Mouse (Mus musculus) liver, embryonic 14.5 days (tissue): ENCODE results near the gene Nr3c2. TPM values are rescaled to one million over a fixed set of nuclear protein-coding genes. Genes with fewer than 3 reads are reported as not detected.

ENCODE experiments used
- ATAC-seq: fragments of 200-750 bp; cut with Nextera tagmentation; 2 replicates; pipeline ENCODE4 v1.8.0; 2017; ENCODE audit warnings: moderate number of reproducible peaks, mild to moderate bottlenecking, moderate library complexity; ENCODE audit not compliant: insufficient read depth
- DNase-seq, 3 experiments: peaks; one replicate each; pipeline ENCODE4 v3.0.0-alpha.2; 2012 to 2013; ENCODE audit warnings: low read depth in 3 of 3, low spot score in 3 of 3
- H3K27ac ChIP-seq: fragments of 300-500 bp; sonication (generic); 2 replicates; pipeline ENCODE4 v1.5.1; 2014; ENCODE audit warnings: moderate library complexity, mild to moderate bottlenecking, control low read depth, inconsistent platforms
- H3K27me3 ChIP-seq: fragments of 300-500 bp; sonication (generic); 2 replicates; pipeline ENCODE4 v1.6.1; 2014; ENCODE audit warnings: mild to moderate bottlenecking, low read length, moderate library complexity; ENCODE audit not compliant: control insufficient read depth, insufficient read depth
- H3K36me3 ChIP-seq: fragments of 300-500 bp; sonication (generic); replicated peaks from 2 replicates; pipeline ENCODE4 v1.6.1; 2014; ENCODE audit warnings: low read depth; ENCODE audit not compliant: control insufficient read depth, insufficient read depth
- H3K4me1 ChIP-seq, 2 experiments: fragments of 200-500 bp in 1 of 2; fragments of 300-500 bp in 1 of 2; sonication (generic) in 1 of 2; replicated peaks; 2 replicates each; pipeline ENCODE4 v1.6.1; 2012 to 2014; ENCODE audit warnings: antibody characterized with exemption in 1 of 2, inconsistent platforms in 1 of 2, low read length in 1 of 2; ENCODE audit not compliant: control insufficient read depth in 2 of 2, insufficient read depth in 2 of 2
- H3K4me2 ChIP-seq: fragments of 300-500 bp; sonication (generic); 2 replicates; pipeline ENCODE4 v1.6.1; 2014; ENCODE audit warnings: low read depth, mild to moderate bottlenecking, control low read depth, moderate library complexity
- H3K4me3 ChIP-seq, 2 experiments: fragments of 200-500 bp in 1 of 2; fragments of 300-500 bp in 1 of 2; sonication (generic) in 1 of 2; 2 replicates each; pipeline ENCODE4 v1.5.1; 2012 to 2014; ENCODE audit warnings: low read depth in 2 of 2, low read length in 2 of 2, mild to moderate bottlenecking in 2 of 2, control low read depth in 1 of 2, inconsistent platforms in 1 of 2, moderate library complexity in 1 of 2; ENCODE audit not compliant: insufficient read depth in 1 of 2
- H3K9ac ChIP-seq: fragments of 300-500 bp; sonication (generic); replicated peaks from 2 replicates; pipeline ENCODE4 v1.6.1; 2014; ENCODE audit warnings: mild to moderate bottlenecking, control low read depth, moderate library complexity
- H3K9me3 ChIP-seq: fragments of 300-500 bp; sonication (generic); 2 replicates; pipeline ENCODE4 v1.6.1; 2016; ENCODE audit warnings: low read length, mixed read lengths; ENCODE audit not compliant: control insufficient read depth
- CTCF ChIP-seq: IDR thresholded peaks from 2 replicates; pipeline ENCODE4 v1.5.1; 2016; ENCODE audit warnings: antibody characterized with exemption, low read depth, control low read depth
- EP300 ChIP-seq: IDR thresholded peaks from 2 replicates; pipeline ENCODE4 v1.6.1; 2016; ENCODE audit warnings: antibody characterized with exemption, low read depth
- WGBS: fragments of 180-500 bp; shearing (Covaris S2); extraction: QIAGEN DNeasy Blood & Tissue Kit; methylation state at CpG from one replicate; pipeline ENCODE4 v1.1.7; 2014; ENCODE audit not compliant: insufficient replicate concordance; 5-methylcytosine and 5-hydroxymethylcytosine counted together
- polyA plus RNA-seq, 2 experiments: library from polyadenylated mRNA; depleted of rRNA in 1 of 2; stranded (reverse) in 1 of 2; unstranded in 1 of 2; fragments of >200 nt; fragmentation: Nextera tagmentation in 1 of 2; extraction: Ambion mirVana in 1 of 2; gene quantifications; 2 replicates each; pipeline versions ENCODE4 v1.2.1 to v1.2.3; 2012 to 2014

Gene Nr3c2
- polyA plus RNA-seq, 2 experiments = 0.30 to 0.99 TPM

DNA sequence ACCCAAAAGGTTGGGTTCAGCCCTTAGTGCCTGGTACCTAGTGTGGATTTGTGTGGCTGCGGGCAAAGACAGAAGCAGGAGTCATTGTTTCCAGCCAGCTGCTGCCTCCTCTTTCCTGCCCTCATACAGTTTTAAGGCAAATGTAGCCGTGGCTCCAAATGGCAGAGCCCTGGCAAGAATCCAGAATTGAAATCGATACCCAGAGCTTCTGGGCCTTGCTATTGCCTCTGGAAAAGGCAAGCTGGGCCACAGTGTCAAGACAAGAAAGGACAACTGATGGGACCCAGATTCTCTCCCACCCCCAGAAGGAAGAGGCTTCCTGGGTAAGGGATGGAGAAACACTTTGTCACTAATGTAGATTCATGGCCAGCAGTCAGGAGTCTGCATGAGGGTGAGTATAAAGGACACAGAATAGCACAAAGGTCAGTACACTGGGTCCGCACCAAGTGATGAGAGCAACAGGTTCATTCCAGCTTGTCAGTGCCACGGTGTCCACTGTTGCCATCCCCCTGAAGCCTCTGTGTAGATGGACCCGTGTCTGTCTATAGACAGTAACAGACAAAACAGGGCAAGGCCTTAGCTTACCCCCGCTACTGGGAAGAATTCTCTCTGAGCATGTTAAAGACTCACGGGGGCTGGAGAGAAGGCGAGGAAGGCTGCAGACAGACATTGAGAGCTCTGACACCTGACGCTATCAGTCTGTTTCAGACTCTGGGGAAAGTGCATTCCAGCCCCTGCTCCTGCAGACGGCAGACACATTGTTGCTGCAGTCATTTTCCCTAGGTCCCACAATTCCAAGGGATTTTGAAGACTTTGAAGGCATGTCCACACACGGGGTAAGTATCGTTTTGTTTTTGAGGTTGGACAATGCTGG is 124.8 kb downstream of the Nr3c2 start:
- Histone ChIP-seq H3K9ac (no peak overlapping the region), H3K4me3 (no peak overlapping the region), H3K27me3 (no peaks in the 10 kb centered on the region), H3K9me3 (no peaks in the 10 kb centered on the region), H3K4me2 (no peak overlapping the region), H3K4me1 (no peaks in the 10 kb centered on the region; a peak in 1 of 4 replicates), H3K36me3 (no peaks in the 10 kb centered on the region), H3K27ac (no peak overlapping the region)
- WGBS = 68% methylated on average over 13 of the region's 13 CpGs
- DNase-seq (no peak), ATAC-seq (no peak)
- TF ChIP-seq CTCF = no peak
- no peak for TF ChIP-seq EP300

DNA sequence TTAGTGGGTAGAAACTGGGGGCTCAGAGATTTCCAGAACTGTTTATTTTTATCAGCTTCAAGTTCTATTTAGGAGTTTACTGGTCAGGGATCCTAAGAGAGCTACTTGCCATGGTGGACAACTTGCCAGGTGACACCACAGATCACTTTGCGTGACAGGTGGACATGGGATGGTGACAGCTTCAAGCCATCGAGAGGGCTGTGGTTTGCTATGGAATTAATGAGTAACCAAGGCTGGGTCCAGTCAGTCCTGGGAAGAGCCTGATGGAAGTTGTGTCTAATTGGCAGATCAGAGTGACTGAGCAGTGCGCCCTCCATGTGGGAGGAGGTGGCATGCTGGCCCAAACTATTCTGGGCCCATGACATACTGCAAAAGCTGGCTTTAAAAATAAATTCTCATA is 132.0 kb downstream of the Nr3c2 start:
- H3K27ac ChIP-seq = no peak overlapping the region
- no peak for ATAC-seq
- H3K27me3 ChIP-seq = no peaks in the 10 kb centered on the region
- WGBS = 66% methylated on average over 3 of the region's 3 CpGs
- H3K9me3 ChIP-seq = no peaks in the 10 kb centered on the region
- TF ChIP-seq EP300 (no peak), CTCF (no peak)
- no peak overlapping the region for H3K9ac ChIP-seq
- no peak for DNase-seq
- no peaks in the 10 kb centered on the region for H3K36me3 ChIP-seq
- H3K4me3 ChIP-seq = no peak overlapping the region
- H3K4me1 ChIP-seq = no peaks in the 10 kb centered on the region
- H3K4me2 ChIP-seq = no peak overlapping the region

DNA sequence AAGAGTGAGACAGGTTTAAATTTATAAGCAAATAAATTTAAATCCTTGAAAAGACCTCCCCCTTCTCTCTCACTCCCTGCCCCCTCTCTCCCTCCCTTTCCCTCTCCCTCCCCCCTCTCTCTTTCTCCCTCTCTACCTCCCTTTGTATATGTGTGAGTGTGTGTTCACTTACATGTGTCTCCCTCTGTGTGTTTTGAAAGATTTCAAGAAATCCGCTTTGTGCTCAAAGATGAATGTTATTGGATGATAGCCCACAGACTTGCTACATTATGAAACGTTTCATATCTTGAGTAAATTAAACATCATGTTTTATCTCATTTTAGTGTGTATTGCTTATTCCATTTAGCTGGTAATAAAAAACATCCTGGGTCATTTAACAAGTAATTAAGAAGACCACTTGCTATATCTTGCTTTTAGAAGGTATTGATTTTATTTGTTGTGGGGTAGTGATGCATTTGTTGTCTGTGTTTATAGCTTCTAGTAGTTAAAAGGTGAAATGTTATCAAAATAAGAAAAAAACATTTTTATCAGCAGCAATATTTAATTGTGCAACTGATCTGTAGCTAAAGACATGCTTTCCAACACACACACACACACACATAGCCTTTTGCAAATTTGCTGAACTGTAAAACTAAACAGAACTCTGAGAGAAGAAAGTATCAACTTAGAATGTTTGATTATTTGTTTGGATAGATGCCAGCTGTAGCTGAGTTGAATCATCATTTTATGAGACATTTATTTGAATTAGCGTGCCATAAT is 134.6 kb downstream of the Nr3c2 start:
- H3K9me3 ChIP-seq = no peaks in the 10 kb centered on the region

DNA sequence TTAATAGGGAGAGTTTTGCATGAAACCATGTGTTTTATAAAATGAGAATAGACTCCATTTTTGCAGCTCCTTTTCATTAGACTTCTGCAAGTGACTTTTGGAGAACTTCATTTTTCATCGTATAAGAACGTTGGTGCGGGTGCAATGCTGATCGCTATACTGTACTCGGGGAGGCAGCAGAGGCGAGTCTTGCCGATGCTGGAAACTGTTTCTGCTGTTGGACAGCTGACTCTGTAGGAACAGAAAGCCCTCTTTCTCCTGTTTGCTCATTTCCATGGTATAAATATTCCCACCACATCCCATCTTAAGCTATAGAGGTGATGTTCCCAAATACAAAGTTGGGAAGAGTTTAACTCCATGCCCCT is 135.2 kb downstream of the Nr3c2 start:
- H3K27ac ChIP-seq = no peak overlapping the region
- no peak overlapping the region for H3K4me2 ChIP-seq
- DNase-seq = no peak
- no peaks in the 10 kb centered on the region for H3K9me3 ChIP-seq
- WGBS = 72% methylated on average over 7 of the region's 7 CpGs
- TF ChIP-seq CTCF (no peak), EP300 (no peak)
- H3K9ac ChIP-seq = no peak overlapping the region
- H3K4me1 ChIP-seq = no peaks in the 10 kb centered on the region
- no peaks in the 10 kb centered on the region for H3K36me3 ChIP-seq
- H3K4me3 ChIP-seq = no peak overlapping the region
- H3K27me3 ChIP-seq = no peaks in the 10 kb centered on the region
- no peak for ATAC-seq

More for the DNA sequence above, 134.6 kb downstream of the Nr3c2 start:
- no peaks in the 10 kb centered on the region for H3K4me1 ChIP-seq
- no peak overlapping the region for H3K4me3 ChIP-seq
- H3K36me3 ChIP-seq = no peaks in the 10 kb centered on the region
- ATAC-seq = no peak
- H3K27me3 ChIP-seq = no peaks in the 10 kb centered on the region
- H3K9ac ChIP-seq = no peak overlapping the region
- TF ChIP-seq CTCF = no peak
- no peak for TF ChIP-seq EP300
- no peak overlapping the region for H3K27ac ChIP-seq
- WGBS = 55% methylated on average over 3 of the region's 3 CpGs
- no peak overlapping the region for H3K4me2 ChIP-seq
- DNase-seq = no peak

DNA sequence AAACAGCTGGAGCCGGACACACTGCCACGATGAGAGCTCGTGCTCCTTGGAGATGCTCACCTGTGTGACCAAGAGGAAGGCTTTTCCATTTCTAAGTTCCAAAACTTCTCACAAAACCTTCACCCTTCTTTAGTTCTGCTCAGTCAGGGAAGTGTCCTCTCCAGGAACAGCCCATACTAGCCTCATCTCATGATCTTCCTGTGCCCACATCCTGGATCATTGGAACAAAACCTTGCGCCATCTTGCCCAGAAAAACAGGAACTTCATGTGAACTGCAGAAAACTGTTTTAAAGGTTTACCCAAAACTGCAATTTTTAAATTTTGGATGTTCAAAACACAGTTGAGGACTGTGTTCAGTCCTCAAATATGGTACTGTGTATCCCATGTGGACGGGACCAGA is 142.0 kb downstream of the Nr3c2 start:
- WGBS = 73% methylated on average over 5 of the region's 5 CpGs
- Histone ChIP-seq H3K4me3 (no peak overlapping the region), H3K27me3 (no peaks in the 10 kb centered on the region), H3K27ac (no peak overlapping the region), H3K4me1 (peaks cover 3 to 13% of the 10 kb centered on the region in 2 experiments; a peak in 3 of 4 replicates), H3K9me3 (no peaks in the 10 kb centered on the region), H3K36me3 (no peaks in the 10 kb centered on the region), H3K4me2 (no peak overlapping the region), H3K9ac (no peak overlapping the region)
- no peak for DNase-seq
- ATAC-seq = no peak
- TF ChIP-seq EP300 (no peak), CTCF (no peak)
